Mouse (Mus musculus): Measurements from ENCODE around the gene Camk1d. TPM values are rescaled to one million over a fixed set of nuclear protein-coding genes. Genes with fewer than 3 reads are reported as not detected.
"Not testable (repeated sequence)": the region's sequence is repeated elsewhere in the genome, so short reads cannot be mapped to it uniquely, and the experiment has no call there.

The Camk1d gene
- polyA plus RNA-seq, 1 experiment from 2014 or later, result 3.8 TPM

DNA sequence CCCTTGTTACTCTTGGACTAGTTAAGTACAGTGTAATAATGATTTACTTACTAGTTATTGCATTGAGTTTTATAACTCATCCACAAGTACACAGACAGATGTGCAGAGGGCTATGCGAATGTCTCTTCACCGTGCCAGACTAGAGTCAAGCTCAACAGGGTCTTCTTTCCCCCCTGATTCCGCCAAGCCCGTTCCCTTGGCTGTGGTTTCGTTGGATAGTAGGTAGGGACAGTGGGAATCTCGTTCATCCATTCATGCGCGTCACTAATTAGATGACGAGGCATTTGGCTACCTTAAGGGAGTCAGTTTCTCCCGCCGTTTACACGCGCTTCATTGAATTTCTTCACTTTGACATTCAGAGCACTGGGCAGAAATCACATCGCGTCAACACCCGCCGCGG lies 335.4 kb downstream of the Camk1d start:
- not testable (repeated sequence) for H3K9me3 ChIP-seq (replicated peaks; ENCODE audit: control insufficient read depth, low read length); H3K9ac ChIP-seq (ENCODE audit: low read length); H3K4me2 ChIP-seq (ENCODE audit: low read length); H3K27ac ChIP-seq (ENCODE audit: low read depth, low read length); H3K36me3 ChIP-seq (ENCODE audit: control insufficient read depth, insufficient read depth, low read length); DNase-seq (ENCODE audit: low spot score); ATAC-seq; H3K4me3 ChIP-seq (ENCODE audit: low read depth, low read length); H3K27me3 ChIP-seq (replicated peaks; ENCODE audit: control insufficient read depth, insufficient read depth, low read length)
- H3K4me1 ChIP-seq (ENCODE audit: control insufficient read depth, insufficient read depth, low read length), result peaks cover 12% of the 10 kb centered on the region
- 48% methylated on average over 18 of the region's 18 CpGs for WGBS

DNA sequence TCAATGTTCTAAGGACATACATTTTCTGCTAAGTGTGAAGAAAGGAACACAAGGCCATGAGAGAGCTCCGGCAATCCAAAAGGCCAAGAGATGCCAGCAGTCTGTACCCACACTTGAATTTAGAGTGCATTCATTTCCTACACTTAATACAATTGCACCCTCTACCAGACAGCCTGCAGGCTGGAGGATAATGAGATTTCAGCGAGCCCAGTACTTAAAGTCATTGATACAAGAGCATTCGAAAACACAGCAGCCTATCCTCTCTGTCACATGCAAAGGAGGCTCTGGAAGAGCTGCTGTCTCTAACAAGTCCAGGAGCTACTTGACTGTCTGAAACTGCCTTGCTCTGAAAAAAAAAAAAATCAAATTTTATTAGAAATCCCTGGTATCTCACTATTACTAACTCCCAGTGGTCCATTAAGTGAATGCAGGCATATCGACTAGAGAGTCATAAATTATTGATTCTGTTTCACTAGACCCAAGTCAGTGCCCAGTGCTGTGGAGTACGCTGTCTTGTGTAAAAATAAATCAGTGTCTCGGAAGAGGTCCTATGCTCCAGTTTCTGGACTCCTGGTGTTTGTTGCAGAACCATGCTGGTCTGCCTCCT lies 336.1 kb downstream of the Camk1d start:
- Histone ChIP-seq H3K4me2 (ENCODE audit: low read length) (no peak overlapping the region), H3K4me1 (ENCODE audit: control insufficient read depth, insufficient read depth, low read length) (peaks cover 12% of the 10 kb centered on the region), H3K27me3 (replicated peaks; ENCODE audit: control insufficient read depth, insufficient read depth, low read length) (no peaks in the 10 kb centered on the region), H3K4me3 (ENCODE audit: low read depth, low read length) (no peak overlapping the region), H3K9me3 (replicated peaks; ENCODE audit: control insufficient read depth, low read length) (no peaks in the 10 kb centered on the region), H3K36me3 (ENCODE audit: control insufficient read depth, insufficient read depth, low read length) (no peaks in the 10 kb centered on the region), H3K27ac (ENCODE audit: low read depth, low read length) (no peak overlapping the region), H3K9ac (ENCODE audit: low read length) (no peak overlapping the region)
- DNase-seq (ENCODE audit: low spot score) (no peak), ATAC-seq (no peak)
- WGBS, result 60% methylated on average over 6 of the region's 6 CpGs

DNA sequence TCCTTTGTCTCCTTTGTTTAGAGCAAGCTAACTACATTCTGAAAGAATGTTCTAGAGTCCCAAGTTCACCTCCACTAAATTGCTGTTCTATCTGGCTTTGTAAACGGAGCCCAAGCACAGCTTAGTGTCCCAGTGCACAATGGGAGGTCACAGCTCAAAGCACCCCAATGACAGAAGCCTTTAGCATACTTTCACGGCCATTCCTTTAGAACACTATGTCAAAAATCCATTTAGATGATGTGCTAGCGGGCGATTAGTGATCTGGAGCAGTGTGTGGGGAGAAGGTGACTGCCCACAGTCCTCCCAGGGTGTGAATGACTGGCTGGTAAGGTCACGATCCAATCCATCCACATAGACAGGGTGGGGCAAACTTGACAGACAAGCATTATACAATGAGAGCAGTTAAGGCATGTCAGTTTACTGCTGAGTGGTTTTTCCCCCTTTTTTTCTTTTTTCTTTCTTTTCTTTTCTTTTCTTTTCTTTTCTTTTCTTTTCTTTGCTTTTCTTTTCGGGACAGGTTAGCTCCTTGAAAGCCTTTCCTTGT lies 341.4 kb downstream of the Camk1d start:
- Histone ChIP-seq H3K4me1 (ENCODE audit: control insufficient read depth, insufficient read depth, low read length) (no peaks in the 10 kb centered on the region), H3K36me3 (ENCODE audit: control insufficient read depth, insufficient read depth, low read length) (no peaks in the 10 kb centered on the region), H3K4me3 (ENCODE audit: low read depth, low read length) (no peak overlapping the region), H3K27ac (ENCODE audit: low read depth, low read length) (no peak overlapping the region), H3K4me2 (ENCODE audit: low read length) (no peak overlapping the region), H3K9ac (ENCODE audit: low read length) (no peak overlapping the region), H3K27me3 (replicated peaks; ENCODE audit: control insufficient read depth, insufficient read depth, low read length) (no peaks in the 10 kb centered on the region), H3K9me3 (replicated peaks; ENCODE audit: control insufficient read depth, low read length) (no peaks in the 10 kb centered on the region)
- ATAC-seq (no peak), DNase-seq (ENCODE audit: low spot score) (no peak)
- 50% methylated on average over 6 of the region's 6 CpGs for WGBS

DNA sequence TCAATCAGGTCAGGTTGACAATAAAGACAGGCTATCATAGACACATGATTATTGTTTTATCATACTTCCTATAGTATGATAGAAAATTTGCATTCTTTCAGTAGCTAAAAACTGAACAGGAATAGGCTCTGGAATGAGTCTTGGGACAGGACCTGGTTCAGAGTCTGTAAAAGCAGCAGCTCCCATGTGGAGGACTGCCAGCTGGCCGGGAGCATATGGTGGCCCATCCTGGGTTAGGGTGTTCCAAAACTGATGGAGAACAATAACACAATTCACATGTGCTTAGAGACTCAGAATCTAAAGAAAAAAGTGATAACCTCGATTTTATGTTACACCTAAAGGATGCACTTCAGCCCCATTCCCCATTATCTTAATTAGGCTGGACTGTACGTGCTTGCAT lies 343.0 kb downstream of the Camk1d start:
- ATAC-seq, result no peak
- Histone ChIP-seq H3K27me3 (replicated peaks; ENCODE audit: control insufficient read depth, insufficient read depth, low read length) (no peaks in the 10 kb centered on the region), H3K4me3 (ENCODE audit: low read depth, low read length) (no peak overlapping the region), H3K4me2 (ENCODE audit: low read length) (no peak overlapping the region), H3K36me3 (ENCODE audit: control insufficient read depth, insufficient read depth, low read length) (no peaks in the 10 kb centered on the region), H3K9me3 (replicated peaks; ENCODE audit: control insufficient read depth, low read length) (no peaks in the 10 kb centered on the region), H3K27ac (ENCODE audit: low read depth, low read length) (no peak overlapping the region), H3K4me1 (ENCODE audit: control insufficient read depth, insufficient read depth, low read length) (no peaks in the 10 kb centered on the region), H3K9ac (ENCODE audit: low read length) (no peak overlapping the region)
- WGBS, result 74% methylated on average over 3 of the region's 3 CpGs
- DNase-seq (ENCODE audit: low spot score), result no peak

- no peaks in the 10 kb centered on the region for H3K9me3 ChIP-seq (replicated peaks; ENCODE audit: control insufficient read depth, low read length)
- no peaks in the 10 kb centered on the region for H3K4me1 ChIP-seq (ENCODE audit: control insufficient read depth, insufficient read depth, low read length)
- no peak overlapping the region for H3K4me2 ChIP-seq (ENCODE audit: low read length)
- no peaks in the 10 kb centered on the region for H3K27me3 ChIP-seq (replicated peaks; ENCODE audit: control insufficient read depth, insufficient read depth, low read length)
- H3K36me3 ChIP-seq (ENCODE audit: control insufficient read depth, insufficient read depth, low read length), result no peaks in the 10 kb centered on the region
- DNase-seq (ENCODE audit: low spot score) (peak; percentile 58), ATAC-seq (no peak)
- H3K4me3 ChIP-seq (ENCODE audit: low read depth, low read length), result no peak overlapping the region
- no peak overlapping the region for H3K27ac ChIP-seq (ENCODE audit: low read depth, low read length)
- H3K9ac ChIP-seq (ENCODE audit: low read length), result no peak overlapping the region
- WGBS, result 57% methylated on average over 3 of the region's 3 CpGs
Measured at GRCm38 (mm10) chr2:5370591-5370990, 343.7 kb downstream of the Camk1d start.

GRCm38 (mm10) chr2:5363836-5364235 lies 350.5 kb downstream of the Camk1d start:
- H3K4me3 ChIP-seq (ENCODE audit: low read depth, low read length), result no peak overlapping the region
- H3K4me1 ChIP-seq (ENCODE audit: control insufficient read depth, insufficient read depth, low read length), result no peaks in the 10 kb centered on the region
- H3K4me2 ChIP-seq (ENCODE audit: low read length), result no peak overlapping the region
- no peak overlapping the region for H3K27ac ChIP-seq (ENCODE audit: low read depth, low read length)
- DNase-seq (ENCODE audit: low spot score), result no peak
- ATAC-seq, result no peak
- H3K27me3 ChIP-seq (replicated peaks; ENCODE audit: control insufficient read depth, insufficient read depth, low read length), result no peaks in the 10 kb centered on the region
- H3K9me3 ChIP-seq (replicated peaks; ENCODE audit: control insufficient read depth, low read length), result no peaks in the 10 kb centered on the region
- H3K36me3 ChIP-seq (ENCODE audit: control insufficient read depth, insufficient read depth, low read length), result no peaks in the 10 kb centered on the region
- WGBS, result 75% methylated on average over 5 of the region's 5 CpGs
- no peak overlapping the region for H3K9ac ChIP-seq (ENCODE audit: low read length)

GRCm38 (mm10) chr2:5358049-5358448 lies 356.3 kb downstream of the Camk1d start:
- H3K27ac ChIP-seq (ENCODE audit: low read depth, low read length), result no peak overlapping the region
- H3K27me3 ChIP-seq (replicated peaks; ENCODE audit: control insufficient read depth, insufficient read depth, low read length), result no peaks in the 10 kb centered on the region
- H3K4me1 ChIP-seq (ENCODE audit: control insufficient read depth, insufficient read depth, low read length), result no peaks in the 10 kb centered on the region
- DNase-seq (ENCODE audit: low spot score), result no peak
- no peak overlapping the region for H3K9ac ChIP-seq (ENCODE audit: low read length)
- no peak overlapping the region for H3K4me3 ChIP-seq (ENCODE audit: low read depth, low read length)
- H3K36me3 ChIP-seq (ENCODE audit: control insufficient read depth, insufficient read depth, low read length), result no peaks in the 10 kb centered on the region
- 89% methylated on average over 5 of the region's 5 CpGs for WGBS
- no peak overlapping the region for H3K4me2 ChIP-seq (ENCODE audit: low read length)
- H3K9me3 ChIP-seq (replicated peaks; ENCODE audit: control insufficient read depth, low read length), result no peaks in the 10 kb centered on the region
- ATAC-seq, result no peak

- no peak overlapping the region for H3K9ac ChIP-seq (ENCODE audit: low read length)
- H3K27me3 ChIP-seq (replicated peaks; ENCODE audit: control insufficient read depth, insufficient read depth, low read length), result no peaks in the 10 kb centered on the region
- no peaks in the 10 kb centered on the region for H3K36me3 ChIP-seq (ENCODE audit: control insufficient read depth, insufficient read depth, low read length)
- no peak for ATAC-seq
- 52% methylated on average over 4 of the region's 4 CpGs for WGBS
- no peak overlapping the region for H3K4me3 ChIP-seq (ENCODE audit: low read depth, low read length)
- H3K27ac ChIP-seq (ENCODE audit: low read depth, low read length), result no peak overlapping the region
- no peaks in the 10 kb centered on the region for H3K9me3 ChIP-seq (replicated peaks; ENCODE audit: control insufficient read depth, low read length)
- H3K4me2 ChIP-seq (ENCODE audit: low read length), result no peak overlapping the region
- H3K4me1 ChIP-seq (ENCODE audit: control insufficient read depth, insufficient read depth, low read length), result no peaks in the 10 kb centered on the region
- no peak for DNase-seq (ENCODE audit: low spot score)
Measured at GRCm38 (mm10) chr2:5357056-5357455, 357.3 kb downstream of the Camk1d start.

GRCm38 (mm10) chr2:5352821-5353522 lies 361.3 kb downstream of the Camk1d start:
- Histone ChIP-seq H3K9ac (ENCODE audit: low read length) (no peak overlapping the region), H3K36me3 (ENCODE audit: control insufficient read depth, insufficient read depth, low read length) (no peaks in the 10 kb centered on the region), H3K27me3 (replicated peaks; ENCODE audit: control insufficient read depth, insufficient read depth, low read length) (no peaks in the 10 kb centered on the region), H3K4me2 (ENCODE audit: low read length) (no peak overlapping the region), H3K4me3 (ENCODE audit: low read depth, low read length) (no peak overlapping the region), H3K4me1 (ENCODE audit: control insufficient read depth, insufficient read depth, low read length) (no peaks in the 10 kb centered on the region), H3K9me3 (replicated peaks; ENCODE audit: control insufficient read depth, low read length) (no peaks in the 10 kb centered on the region), H3K27ac (ENCODE audit: low read depth, low read length) (no peak overlapping the region)
- WGBS, result 90% methylated on average over 13 of the region's 13 CpGs
- DNase-seq (ENCODE audit: low spot score) (no peak), ATAC-seq (no peak)

Data from forebrain, embryonic 14.5 days (tissue).